Comparison of ENCODE assay signal across 28 mouse cellular contexts in genomic region chr10:75530322-75530721, GRCm38 (mm10). TPM values are rescaled to one million over a fixed set of nuclear protein-coding genes. Genes with fewer than 3 reads are reported as not detected.
DNase-seq lines count a peak whose midpoint lies in the region; ATAC-seq and TF ChIP-seq lines count a peak whose summit lies in the region.
"Had no signal": no experiment of that assay in that cellular context is flagged by ENCODE, and none has a peak within 500 bp of the region (broad histone marks: within the 10 kb centered on the region; RNA-seq: fewer than 3 reads in every experiment).

No protein-coding gene starts in this region.

- no peak for DNase-seq in gastrocnemius, adult 2 months
- DNase-seq in gastrocnemius, postnatal 25 days: no peak
- no peak for DNase-seq in hindbrain, embryonic 10.5 days (ENCODE audit: low spot score)
- DNase-seq in testis, postnatal 10 days (ENCODE audit: low spot score): no peak
- peak; percentile 33 for DNase-seq in CH12.LX (ENCODE audit: extremely low read depth)
- DNase-seq in midbrain, embryonic 11.5 days (ENCODE audit: low spot score, missing footprints): no peak
- DNase-seq: adrenal gland, adult 2 months; adrenal gland, postnatal 10 days; adrenal gland, postnatal 25 days; B cell, adult 2 months; cerebellum, adult 11 months; cerebellum, adult 18-20 months; cerebellum, adult 8-10 months; cerebellum, adult 9-11 months; cerebellum, postnatal 14 days; cerebellum, postnatal 36 days; embryo, embryonic 11 days had no signal

- no peaks in the 10 kb centered on the region for H3K4me1 ChIP-seq in hindbrain, embryonic 12.5 days
- no peaks in the 10 kb centered on the region for H3K4me1 ChIP-seq in hindbrain, embryonic 10.5 days (replicated peaks)
- no peaks in the 10 kb centered on the region; the same call in 1 of the 2 replicates for H3K4me1 ChIP-seq in testis, adult 2 months (ENCODE audit: control insufficient read depth, insufficient read depth, low read length)
- peaks cover 14 to 40% of the 10 kb centered on the region in 2 experiments for H3K4me1 ChIP-seq in CH12.LX (ENCODE audit: control insufficient read depth in 1 of 2, insufficient read depth in 2 of 2)
- no peaks in the 10 kb centered on the region for H3K4me1 ChIP-seq in midbrain, embryonic 11.5 days (ENCODE audit: control insufficient read depth, insufficient read depth, low read length)
- H3K4me1 ChIP-seq: embryonic facial prominence, embryonic 13.5 days; embryonic facial prominence, embryonic 15.5 days; forebrain, embryonic 10.5 days; forebrain, embryonic 12.5 days had no signal

- TF ChIP-seq EP300 in CH12.LX (IDR thresholded peaks at IDR 0.05; ENCODE audit: low read length): peak; percentile 62

- H3K4me2 ChIP-seq in hindbrain, embryonic 12.5 days (replicated peaks): no peak overlapping the region
- H3K4me2 ChIP-seq in CH12.LX (ENCODE audit: insufficient read depth, low read depth, poor library complexity, severe bottlenecking): peak overlapping the region; percentile 59; the same call in 1 of the 2 replicates
- no peak overlapping the region for H3K4me2 ChIP-seq in midbrain, embryonic 11.5 days
- H3K4me2 ChIP-seq: embryonic facial prominence, embryonic 13.5 days; embryonic facial prominence, embryonic 15.5 days; forebrain, embryonic 12.5 days had no signal

- H3K4me3 ChIP-seq in gastrocnemius, adult 2 months: no peak overlapping the region
- no peak overlapping the region for H3K4me3 ChIP-seq in hindbrain, embryonic 12.5 days
- no peak overlapping the region for H3K4me3 ChIP-seq in hindbrain, embryonic 10.5 days
- peak overlapping the region; percentile 25; the same call in 1 of the 2 replicates for H3K4me3 ChIP-seq in testis, adult 2 months (ENCODE audit: control insufficient read depth, low read depth, low read length)
- H3K4me3 ChIP-seq in CH12.LX (replicated peaks in 1 of 3; ENCODE audit: low read depth in 2 of 3, low read length in 2 of 3, poor library complexity in 1 of 3): no peak overlapping the region
- no peak overlapping the region for H3K4me3 ChIP-seq in midbrain, embryonic 11.5 days (ENCODE audit: low read depth, low read length)
- H3K4me3 ChIP-seq: embryonic facial prominence, embryonic 13.5 days; embryonic facial prominence, embryonic 15.5 days; erythroblast, embryonic 14.5 days; forebrain, embryonic 10.5 days; forebrain, embryonic 12.5 days had no signal

- no peaks in the 10 kb centered on the region for H3K27me3 ChIP-seq in hindbrain, embryonic 12.5 days
- no peaks in the 10 kb centered on the region for H3K27me3 ChIP-seq in hindbrain, embryonic 10.5 days (ENCODE audit: insufficient read depth, poor library complexity, severe bottlenecking)
- H3K27me3 ChIP-seq in testis, adult 2 months (ENCODE audit: control insufficient read depth, insufficient read depth, low read length): no peaks in the 10 kb centered on the region
- H3K27me3 ChIP-seq in CH12.LX (replicated peaks): no peaks in the 10 kb centered on the region
- H3K27me3 ChIP-seq in midbrain, embryonic 11.5 days (ENCODE audit: control insufficient read depth, insufficient read depth, low read length): no peaks in the 10 kb centered on the region
- H3K27me3 ChIP-seq: embryonic facial prominence, embryonic 13.5 days; embryonic facial prominence, embryonic 15.5 days; forebrain, embryonic 12.5 days had no signal

- in situ Hi-C loops in CH12.LX (cut with MboI; ENCODE audit: low pct_ligation_motif_present, low pct_unique_long_range_greater_than_20kb, low sequenced_read_pairs): no loop called here

- WGBS in hindbrain, embryonic 12.5 days: 90% methylated on average over 2 of the region's 2 CpGs
- WGBS in hindbrain, embryonic 10.5 days: 94% methylated on average over 2 of the region's 2 CpGs
- 87% methylated on average over 2 of the region's 2 CpGs for WGBS in midbrain, embryonic 11.5 days

- no peak for TF ChIP-seq POLR2A in testis, adult 2 months (IDR thresholded peaks at IDR 0.05; ENCODE audit: control insufficient read depth, low read depth, low read length)
- TF ChIP-seq POLR2A in CH12.LX (IDR thresholded peaks at IDR 0.05; ENCODE audit: low read depth, low read length): no peak

- 0 out of 2 replicates have a peak overlapping the region, but pooled peaks have one; percentile 13 for H3K9ac ChIP-seq in hindbrain, embryonic 12.5 days
- H3K9ac ChIP-seq in CH12.LX (ENCODE audit: insufficient read depth, low read depth): no peak overlapping the region
- no peak overlapping the region for H3K9ac ChIP-seq in midbrain, embryonic 11.5 days (ENCODE audit: low read length)
- H3K9ac ChIP-seq: embryonic facial prominence, embryonic 13.5 days; embryonic facial prominence, embryonic 15.5 days; forebrain, embryonic 12.5 days had no signal

- TF ChIP-seq RAD21 in CH12.LX (IDR thresholded peaks at IDR 0.05; ENCODE audit: low read depth, low read length): no peak

- H3K27ac ChIP-seq in gastrocnemius, adult 2 months: peak overlapping the region; percentile 87
- H3K27ac ChIP-seq in hindbrain, embryonic 12.5 days: no peak overlapping the region
- no peak overlapping the region for H3K27ac ChIP-seq in hindbrain, embryonic 10.5 days
- H3K27ac ChIP-seq in testis, adult 2 months (ENCODE audit: control insufficient read depth, insufficient read depth, low read depth, low read length): peak overlapping the region; percentile 40
- H3K27ac ChIP-seq in CH12.LX (ENCODE audit: insufficient read depth, low read depth): peak overlapping the region; percentile 9; the same call in 1 of the 2 replicates
- no peak overlapping the region for H3K27ac ChIP-seq in midbrain, embryonic 11.5 days (ENCODE audit: low read depth, low read length)
- H3K27ac ChIP-seq: embryonic facial prominence, embryonic 13.5 days; embryonic facial prominence, embryonic 15.5 days; forebrain, embryonic 10.5 days; forebrain, embryonic 12.5 days had no signal

- dilution Hi-C loops in CH12.LX (cut with MboI; ENCODE audit: extremely low pct_ligation_motif_present, extremely low pct_unique_long_range_greater_than_20kb, low sequenced_read_pairs): no loop called here

- ATAC-seq in hindbrain, embryonic 12.5 days (ENCODE audit: low FRiP score): no peak
- ATAC-seq in midbrain, embryonic 11.5 days (ENCODE audit: low FRiP score): no peak
- ATAC-seq: CD4-positive, CD25-positive, alpha-beta regulatory T cell, adult 4 months; forebrain, embryonic 14.5 days had no signal

- intact Hi-C loops in gastrocnemius, adult 2 months (cut with DNase I): no loop called here

- H3K9me3 ChIP-seq in hindbrain, embryonic 12.5 days (replicated peaks): no peaks in the 10 kb centered on the region
- no peaks in the 10 kb centered on the region for H3K9me3 ChIP-seq in hindbrain, embryonic 10.5 days
- H3K9me3 ChIP-seq in CH12.LX (replicated peaks; ENCODE audit: low read length): no peaks in the 10 kb centered on the region
- no peaks in the 10 kb centered on the region for H3K9me3 ChIP-seq in midbrain, embryonic 11.5 days (ENCODE audit: control insufficient read depth, low read length)
- H3K9me3 ChIP-seq: embryonic facial prominence, embryonic 13.5 days; embryonic facial prominence, embryonic 15.5 days; forebrain, embryonic 10.5 days; forebrain, embryonic 12.5 days had no signal

- H3K36me3 ChIP-seq in hindbrain, embryonic 12.5 days: peaks cover 55% of the 10 kb centered on the region
- H3K36me3 ChIP-seq in hindbrain, embryonic 10.5 days: peaks cover 93% of the 10 kb centered on the region
- H3K36me3 ChIP-seq in testis, adult 2 months (ENCODE audit: control insufficient read depth, insufficient read depth, low read length): peaks cover 5% of the 10 kb centered on the region
- H3K36me3 ChIP-seq in CH12.LX (replicated peaks in 1 of 2; ENCODE audit: control insufficient read depth in 1 of 2, insufficient read depth in 1 of 2, low read length in 1 of 2): peaks cover 46 to 82% of the 10 kb centered on the region in 2 experiments
- peaks cover 9% of the 10 kb centered on the region for H3K36me3 ChIP-seq in midbrain, embryonic 11.5 days (ENCODE audit: control insufficient read depth, insufficient read depth, low read length)

- no peak for TF ChIP-seq CTCF in gastrocnemius, adult 2 months (IDR thresholded peaks at IDR 0.05)
- no peak for TF ChIP-seq CTCF in testis, adult 2 months (IDR thresholded peaks at IDR 0.05; ENCODE audit: control insufficient read depth, insufficient read depth, insufficient replicate concordance, low read depth, low read length)
- 0 out of 4 replicates have a peak, but pooled peaks of 1 of the 2 experiments have one; percentile 1 for TF ChIP-seq CTCF in CH12.LX (conservative IDR thresholded peaks at IDR 0.05 in 1 of 2, IDR thresholded peaks at IDR 0.05 in 1 of 2; ENCODE audit: low read depth in 2 of 2, low read length in 2 of 2)

- H3K79me2 ChIP-seq in CH12.LX (replicated peaks; ENCODE audit: control insufficient read depth, extremely low read depth, insufficient read depth, poor library complexity, severe bottlenecking): peaks cover 50% of the 10 kb centered on the region

RNA-seq across cellular contexts. Expression of gene Gucd1, which starts 12.6 kb away (rescaled TPM):
- total RNA-seq in gastrocnemius, adult 2 months (2021): 10 to 100 TPM; 48.2 to 78.7 TPM
- total RNA-seq in gastrocnemius, postnatal 25 days (2021): 10 to 100 TPM; 50.4 to 52.1 TPM
- polyA plus RNA-seq in hindbrain, embryonic 12.5 days (2016; fragmentation: Nextera tagmentation; extraction: Ambion mirVana): 24.9 and 26.8 TPM in 2 replicates
- 32.5 and 32.9 TPM in 2 replicates for polyA plus RNA-seq in hindbrain, embryonic 10.5 days (2016; fragmentation: Nextera tagmentation; extraction: Ambion mirVana)
- 14.9 and 15.1 TPM in 2 replicates for polyA plus RNA-seq in testis, adult 2 months (2012; rRNA removed)
- total RNA-seq in CH12.LX (2012; rRNA removed) (15.9 and 18.0 TPM in 2 replicates), CH12.LX (2014; rRNA removed) (19.0 and 19.5 TPM in 2 replicates)
- 15.6 and 16.8 TPM in 2 replicates for polyA plus RNA-seq in CH12.LX (2012; ENCODE audit: insufficient read length, low read depth)
- 27.8 and 36.0 TPM in 2 replicates for polyA plus RNA-seq in midbrain, embryonic 11.5 days (2014; fragmentation: Nextera tagmentation; extraction: Ambion mirVana)

RNA-seq across cellular contexts. Expression of gene Snrpd3, which starts 13.0 kb away (rescaled TPM):
- 10 to 100 TPM; 65.9 to 91.4 TPM for total RNA-seq in gastrocnemius, adult 2 months (2021)
- 10 to 100 TPM; 67.4 to 70.3 TPM for total RNA-seq in gastrocnemius, postnatal 25 days (2021)
- polyA plus RNA-seq in hindbrain, embryonic 12.5 days (2016; fragmentation: Nextera tagmentation; extraction: Ambion mirVana): 146 and 169 TPM in 2 replicates
- polyA plus RNA-seq in hindbrain, embryonic 10.5 days (2016; fragmentation: Nextera tagmentation; extraction: Ambion mirVana): 269 and 286 TPM in 2 replicates
- 21.9 and 26.4 TPM in 2 replicates for polyA plus RNA-seq in testis, adult 2 months (2012; rRNA removed)
- total RNA-seq in CH12.LX (2012; rRNA removed): 101 and 119 TPM in 2 replicates
- 44.6 and 57.8 TPM in 2 replicates for total RNA-seq in CH12.LX (2014; rRNA removed)
- polyA plus RNA-seq in CH12.LX (2012; ENCODE audit: insufficient read length, low read depth): 554 and 595 TPM in 2 replicates
- polyA plus RNA-seq in midbrain, embryonic 11.5 days (2014; fragmentation: Nextera tagmentation; extraction: Ambion mirVana): 199 and 208 TPM in 2 replicates

RNA-seq across cellular contexts. Expression of gene Lrrc75b, which starts 29.8 kb away (rescaled TPM):
- under 1 TPM; 0.11 to 0.15 TPM for total RNA-seq in gastrocnemius, adult 2 months (2021)
- total RNA-seq in gastrocnemius, postnatal 25 days (2021): under 1 TPM; 0.26 to 0.38 TPM
- polyA plus RNA-seq in hindbrain, embryonic 12.5 days (2016; fragmentation: Nextera tagmentation; extraction: Ambion mirVana): 14.6 and 15.4 TPM in 2 replicates
- polyA plus RNA-seq in hindbrain, embryonic 10.5 days (2016; fragmentation: Nextera tagmentation; extraction: Ambion mirVana): 2.8 and 6.6 TPM in 2 replicates
- polyA plus RNA-seq in testis, adult 2 months (2012; rRNA removed): 0.98 and 1.1 TPM in 2 replicates
- total RNA-seq in CH12.LX (2012; rRNA removed): not detected in 2 replicates
- not detected in 2 replicates for total RNA-seq in CH12.LX (2014; rRNA removed)
- polyA plus RNA-seq in CH12.LX (2012; ENCODE audit: insufficient read length, low read depth): not detected in 2 replicates
- polyA plus RNA-seq in midbrain, embryonic 11.5 days (2014; fragmentation: Nextera tagmentation; extraction: Ambion mirVana): 3.3 and 4.1 TPM in 2 replicates
- total RNA-seq: common myeloid progenitor, adult 5-6 weeks; MEL had no signal
- polyA plus RNA-seq: erythroblast, embryonic 14.5 days had no signal

RNA-seq across cellular contexts. Expression of gene Ggt1, which starts 31.1 kb away (rescaled TPM):
- total RNA-seq in gastrocnemius, adult 2 months (2021): not detected
- total RNA-seq in gastrocnemius, postnatal 25 days (2021): under 1 TPM in 1 of 2 experiments, not detected in 1; 0.64 TPM
- 1.1 and 2.0 TPM in 2 replicates for polyA plus RNA-seq in hindbrain, embryonic 12.5 days (2016; fragmentation: Nextera tagmentation; extraction: Ambion mirVana)
- 3.3 and 3.4 TPM in 2 replicates for polyA plus RNA-seq in hindbrain, embryonic 10.5 days (2016; fragmentation: Nextera tagmentation; extraction: Ambion mirVana)
- polyA plus RNA-seq in testis, adult 2 months (2012; rRNA removed): 1.6 and 2.0 TPM in 2 replicates
- total RNA-seq in CH12.LX (2012; rRNA removed) (1.3 and 2.1 TPM in 2 replicates), CH12.LX (2014; rRNA removed) (0.68 and 1.3 TPM in 2 replicates)
- polyA plus RNA-seq in CH12.LX (2012; ENCODE audit: insufficient read length, low read depth): 2.0 and 3.8 TPM in 2 replicates
- 1.5 and 2.1 TPM in 2 replicates for polyA plus RNA-seq in midbrain, embryonic 11.5 days (2014; fragmentation: Nextera tagmentation; extraction: Ambion mirVana)
- total RNA-seq: adrenal gland, adult 2 months; adrenal gland, postnatal 25 days had no signal
- polyA plus RNA-seq: erythroblast, embryonic 14.5 days had no signal

RNA-seq across cellular contexts. Expression of gene Ggt5, which starts 58.8 kb away (rescaled TPM):
- total RNA-seq in gastrocnemius, adult 2 months (2021): 1 to 10 TPM; 2.9 to 4.6 TPM
- total RNA-seq in gastrocnemius, postnatal 25 days (2021): 1 to 10 TPM; 4.9 to 5.3 TPM
- 1.1 and 2.1 TPM in 2 replicates for polyA plus RNA-seq in hindbrain, embryonic 12.5 days (2016; fragmentation: Nextera tagmentation; extraction: Ambion mirVana)
- 0.30 and 0.82 TPM in 2 replicates for polyA plus RNA-seq in hindbrain, embryonic 10.5 days (2016; fragmentation: Nextera tagmentation; extraction: Ambion mirVana)
- polyA plus RNA-seq in testis, adult 2 months (2012; rRNA removed): 5.4 TPM in 2 replicates
- total RNA-seq in CH12.LX (2012; rRNA removed): not detected in 2 replicates
- total RNA-seq in CH12.LX (2014; rRNA removed): not detected in 2 replicates
- polyA plus RNA-seq in CH12.LX (2012; ENCODE audit: insufficient read length, low read depth): not detected in 2 replicates
- polyA plus RNA-seq in midbrain, embryonic 11.5 days (2014; fragmentation: Nextera tagmentation; extraction: Ambion mirVana): 0.25 and 0.29 TPM in 2 replicates
- total RNA-seq: MEL had no signal
- polyA plus RNA-seq: erythroblast, embryonic 14.5 days had no signal

Comparison
In these comparisons a context has a peak if more than half of its experiments do, and no peak if none do; other contexts are left out.
1. H3K27ac ChIP-seq: peak in gastrocnemius, adult 2 months (single experiment), testis, adult 2 months (single experiment) and CH12.LX (single experiment); none in hindbrain, embryonic 12.5 days (single experiment), hindbrain, embryonic 10.5 days (single experiment) and midbrain, embryonic 11.5 days (single experiment).